Mouse (Mus musculus) brain, embryonic 14.5 days (tissue): ENCODE data around the gene Evc2. TPM values are rescaled to one million over a fixed set of nuclear protein-coding genes. Genes with fewer than 3 reads are reported as not detected.
A peak's percentile ranks its signal among the peaks of the same experiment; 100 is the strongest.

Source experiments
- DNase-seq: peaks from one replicate; pipeline ENCODE4 v3.0.0-alpha.2; 2011; ENCODE audit warnings: low read depth
- CTCF ChIP-seq: fragments of 200-500 bp; IDR thresholded peaks from 2 replicates; pipeline ENCODE4 v1.5.1; 2012; ENCODE audit warnings: inconsistent platforms, mild to moderate bottlenecking, moderate library complexity, borderline replicate concordance; ENCODE audit not compliant: insufficient read depth, insufficient read length; ENCODE audit errors: extremely low read depth
- POLR2A ChIP-seq: fragments of 200-500 bp; IDR thresholded peaks from 2 replicates; pipeline ENCODE4 v1.6.1; 2012; ENCODE audit warnings: mild to moderate bottlenecking, inconsistent platforms, borderline replicate concordance; ENCODE audit not compliant: poor library complexity, insufficient read depth, insufficient read length, severe bottlenecking; ENCODE audit errors: extremely low read depth
- polyA plus RNA-seq: library from polyadenylated mRNA; depleted of rRNA; stranded (reverse); fragments of >200 nt; gene quantifications from 2 replicates; pipeline ENCODE4 v1.2.3, GENCODE M21; 2012

Gene Evc2
- polyA plus RNA-seq, 1 experiment = 8.8 TPM

- DNase-seq = no peak
- TF ChIP-seq CTCF (no peak), POLR2A (no peak)
Observed at GRCm38 (mm10) chr5:37330449-37331132, 7.7 kb upstream of the Evc2 start.

- no peak for DNase-seq
- TF ChIP-seq CTCF = no peak
- no peak for TF ChIP-seq POLR2A
Observed at GRCm38 (mm10) chr5:37331133-37331505, 7.2 kb upstream of the Evc2 start.

- DNase-seq = no peak
- no peak for TF ChIP-seq POLR2A
- no peak for TF ChIP-seq CTCF
Observed at GRCm38 (mm10) chr5:37332066-37332465, 6.2 kb upstream of the Evc2 start.

GRCm38 (mm10) chr5:37335061-37335460, 3.2 kb upstream of the Evc2 start:
- no peak for DNase-seq
- no peak for TF ChIP-seq CTCF
- no peak for TF ChIP-seq POLR2A

GRCm38 (mm10) chr5:37336485-37337105, 1.7 kb upstream of the Evc2 start, which contains the start of gene Evc:
Evc (minus strand) TSS chr5:37336894.
- DNase-seq = peak; percentile 86
- TF ChIP-seq CTCF = no peak
- peak; percentile 25; the same call in 1 of the 2 replicates for TF ChIP-seq POLR2A

- TF ChIP-seq POLR2A (no peak), CTCF (no peak)
- no peak for DNase-seq
Observed at GRCm38 (mm10) chr5:37337696-37338095, 603 bp upstream of the Evc2 start.

GRCm38 (mm10) chr5:37343962-37344361, 5.7 kb downstream of the Evc2 start:
- no peak for DNase-seq

GRCm38 (mm10) chr5:37351791-37352190, 13.5 kb downstream of the Evc2 start:
- no peak for TF ChIP-seq POLR2A
- TF ChIP-seq CTCF = no peak
- no peak for DNase-seq

More at GRCm38 (mm10) chr5:37343962-37344361, 5.7 kb downstream of the Evc2 start:
- no peak for TF ChIP-seq POLR2A

GRCm38 (mm10) chr5:37354385-37354784, 16.1 kb downstream of the Evc2 start:
- peak; percentile 23 for DNase-seq
- TF ChIP-seq CTCF = peak; percentile 61; the same call in 1 of the 2 replicates
- no peak for TF ChIP-seq POLR2A

- peak; percentile 59 for DNase-seq
- TF ChIP-seq POLR2A = no peak
- TF ChIP-seq CTCF = no peak
Observed at GRCm38 (mm10) chr5:37356027-37356426, 17.7 kb downstream of the Evc2 start.

GRCm38 (mm10) chr5:37362618-37363017, 24.3 kb downstream of the Evc2 start:
- no peak for TF ChIP-seq CTCF
- no peak for TF ChIP-seq POLR2A
- no peak for DNase-seq

- no peak for DNase-seq
- TF ChIP-seq POLR2A = no peak
- TF ChIP-seq CTCF = no peak
Observed at GRCm38 (mm10) chr5:37363284-37363683, 25.0 kb downstream of the Evc2 start.
